In genomic region chr9:79947414-79947813, GRCm38 (mm10) we compare ENCODE assay signal across 17 mouse cellular contexts.
DNase-seq lines count a peak whose midpoint lies in the region; ATAC-seq and TF ChIP-seq lines count a peak whose summit lies in the region.
"Had no signal": no experiment of that assay in that cellular context is flagged by ENCODE, and none has a peak within 500 bp of the region (broad histone marks: within the 10 kb centered on the region; RNA-seq: fewer than 3 reads in every experiment).

No protein-coding gene starts in this region.

- H3K36me3 ChIP-seq in heart, postnatal 0 days (replicated peaks; ENCODE audit: control insufficient read depth, insufficient read depth, low read length), result peaks cover 12% of the 10 kb centered on the region
- H3K36me3 ChIP-seq in liver, embryonic 15.5 days (replicated peaks), result no peaks in the 10 kb centered on the region
- H3K36me3 ChIP-seq: embryonic facial prominence, embryonic 13.5 days; hindbrain, embryonic 15.5 days; midbrain, embryonic 12.5 days had no signal

- no peaks in the 10 kb centered on the region for H3K27me3 ChIP-seq in heart, postnatal 0 days (ENCODE audit: control insufficient read depth, insufficient read depth, low read length)
- H3K27me3 ChIP-seq in liver, embryonic 15.5 days, result no peaks in the 10 kb centered on the region
- H3K27me3 ChIP-seq: embryonic facial prominence, embryonic 13.5 days; hindbrain, embryonic 15.5 days; midbrain, embryonic 12.5 days had no signal

- no peak for TF ChIP-seq CTCF in gastrocnemius, adult 2 months (IDR thresholded peaks at IDR 0.05)
- no peak for TF ChIP-seq CTCF in heart, postnatal 0 days (IDR thresholded peaks at IDR 0.05; ENCODE audit: low read depth)

- no peak overlapping the region for H3K4me2 ChIP-seq in heart, postnatal 0 days (ENCODE audit: low read depth, low read length)
- no peak overlapping the region for H3K4me2 ChIP-seq in liver, embryonic 15.5 days
- H3K4me2 ChIP-seq: embryonic facial prominence, embryonic 13.5 days; hindbrain, embryonic 15.5 days; midbrain, embryonic 12.5 days had no signal

- peaks cover 33% of the 10 kb centered on the region for H3K4me1 ChIP-seq in heart, postnatal 0 days (ENCODE audit: control insufficient read depth, insufficient read depth)
- H3K4me1 ChIP-seq in liver, embryonic 15.5 days (replicated peaks), result peaks cover 9% of the 10 kb centered on the region
- H3K4me1 ChIP-seq: hindbrain, embryonic 15.5 days; midbrain, embryonic 12.5 days had no signal

- TF ChIP-seq EP300 in heart, postnatal 0 days (IDR thresholded peaks at IDR 0.05; ENCODE audit: low read depth), result no peak

- no peak overlapping the region for H3K9ac ChIP-seq in heart, postnatal 0 days (replicated peaks; ENCODE audit: low read depth, low read length)
- no peak overlapping the region for H3K9ac ChIP-seq in liver, embryonic 15.5 days
- H3K9ac ChIP-seq: embryonic facial prominence, embryonic 13.5 days; hindbrain, embryonic 15.5 days; midbrain, embryonic 12.5 days had no signal

- peak overlapping the region; percentile 54 for H3K27ac ChIP-seq in gastrocnemius, adult 2 months
- H3K27ac ChIP-seq in heart, postnatal 0 days (ENCODE audit: low read depth), result 0 out of 2 replicates have a peak overlapping the region, but pooled peaks have one; percentile 16
- no peak overlapping the region for H3K27ac ChIP-seq in liver, embryonic 15.5 days (replicated peaks)
- H3K27ac ChIP-seq: embryonic facial prominence, embryonic 13.5 days; hindbrain, embryonic 15.5 days; midbrain, embryonic 12.5 days had no signal

- H3K9me3 ChIP-seq in heart, postnatal 0 days (replicated peaks; ENCODE audit: control insufficient read depth, low read length), result no peaks in the 10 kb centered on the region
- no peaks in the 10 kb centered on the region for H3K9me3 ChIP-seq in liver, embryonic 15.5 days (replicated peaks)
- H3K9me3 ChIP-seq: embryonic facial prominence, embryonic 13.5 days; hindbrain, embryonic 15.5 days; midbrain, embryonic 12.5 days had no signal

- ATAC-seq in heart, postnatal 0 days (ENCODE audit: insufficient read depth, low read depth), result no peak
- ATAC-seq in liver, embryonic 15.5 days (ENCODE audit: insufficient read depth), result peak; percentile 35; the same call in 1 of the 2 replicates
- no peak for ATAC-seq in megakaryocyte, adult 5-6 weeks (ENCODE audit: poor library complexity, severe bottlenecking)
- ATAC-seq: forebrain, embryonic 16.5 days had no signal

- WGBS in heart, postnatal 0 days, result 49% methylated on average over 3 of the region's 3 CpGs
- 46% methylated on average over 3 of the region's 3 CpGs for WGBS in liver, embryonic 15.5 days (ENCODE audit: insufficient replicate concordance)

- DNase-seq in gastrocnemius, adult 2 months, result no peak
- no peak for DNase-seq in gastrocnemius, postnatal 14 days
- no peak for DNase-seq in heart, postnatal 0 days (ENCODE audit: low spot score)
- no peak for DNase-seq in heart, adult 18-20 months
- peak; percentile 17 for DNase-seq in brain, adult 2 months (ENCODE audit: low read depth, low spot score)
- no peak for DNase-seq in layer of hippocampus, postnatal 36 days
- DNase-seq: adrenal gland, postnatal 14 days; cerebellum, adult 8-10 months; kidney, adult 2 months; right cerebral cortex, adult 18-20 months; thymus, adult 18-20 months had no signal

- intact Hi-C loops in gastrocnemius, adult 2 months (cut with DNase I), result no loop called here
- intact Hi-C loops in gastrocnemius, postnatal 14 days (cut with DNase I; ENCODE audit: low total_unique reads), result no loop called here

- H3K4me3 ChIP-seq in gastrocnemius, adult 2 months, result no peak overlapping the region
- H3K4me3 ChIP-seq in heart, postnatal 0 days (ENCODE audit: low read depth, low read length), result no peak overlapping the region
- no peak overlapping the region for H3K4me3 ChIP-seq in liver, embryonic 15.5 days (replicated peaks)
- H3K4me3 ChIP-seq: embryonic facial prominence, embryonic 13.5 days; hindbrain, embryonic 15.5 days; midbrain, embryonic 12.5 days had no signal
